Mouse (Mus musculus) embryonic fibroblast, embryonic 13.5 days (primary cell): Measurements from ENCODE around the gene Ddn.

Source experiments
- CTCF ChIP-seq: IDR thresholded peaks from 2 replicates; pipeline ENCODE4 v1.5.1; 2011; ENCODE audit warnings: mild to moderate bottlenecking, control low read depth, low read length, moderate library complexity, borderline replicate concordance; ENCODE audit not compliant: insufficient read depth
- POLR2A ChIP-seq: IDR thresholded peaks from 2 replicates; pipeline ENCODE4 v1.6.1; 2011; ENCODE audit warnings: low read depth, mild to moderate bottlenecking, control low read depth, low read length, moderate library complexity

DNA sequence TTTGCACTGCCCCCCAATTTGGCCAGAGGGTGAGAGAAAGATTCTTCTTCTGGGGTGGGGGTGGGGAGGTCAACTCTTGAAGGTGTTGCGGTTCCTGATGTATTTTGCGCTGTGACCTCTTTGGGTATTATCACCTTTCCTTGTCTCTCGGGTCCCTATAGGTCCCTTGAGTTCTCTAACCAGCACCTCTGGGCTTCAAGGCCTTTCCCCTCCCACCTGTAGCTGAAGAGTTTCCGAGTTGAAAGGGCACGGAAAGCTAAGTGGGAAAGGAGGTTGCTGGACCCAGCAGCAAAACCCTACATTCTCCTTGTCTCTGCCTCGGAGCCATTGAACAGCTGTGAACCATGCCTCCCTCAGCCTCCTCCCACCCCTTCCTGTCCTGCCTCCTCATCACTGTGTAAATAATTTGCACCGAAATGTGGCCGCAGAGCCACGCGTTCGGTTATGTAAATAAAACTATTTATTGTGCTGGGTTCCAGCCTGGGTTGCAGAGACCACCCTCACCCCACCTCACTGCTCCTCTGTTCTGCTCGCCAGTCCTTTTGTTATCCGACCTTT, 16.1 kb downstream of the Ddn start:
- no peak for TF ChIP-seq CTCF
- TF ChIP-seq POLR2A: no peak
